Comparison of ENCODE assay signal across 34 mouse cellular contexts in the genomic region with DNA sequence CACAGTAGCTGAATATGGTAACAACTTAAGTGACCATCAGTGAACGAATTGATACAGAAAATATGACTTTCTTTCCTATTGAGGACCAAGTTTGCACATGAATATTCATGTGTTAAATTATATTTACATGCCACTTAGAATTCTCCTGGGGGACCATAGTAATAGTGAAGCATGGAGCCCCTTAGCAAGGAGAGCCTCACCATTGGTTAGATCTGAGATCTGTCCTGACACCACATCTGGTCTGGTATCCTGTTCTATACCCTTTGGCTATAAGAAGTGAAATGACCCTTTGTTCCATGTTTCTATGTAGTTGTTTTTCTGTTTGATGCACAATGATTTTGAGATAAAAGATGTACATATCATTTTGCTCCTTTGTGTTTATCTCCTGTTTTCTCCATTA.
"Had no signal": no experiment of that assay in that cellular context is flagged by ENCODE, and none has a peak within 500 bp of the region (broad histone marks: within the 10 kb centered on the region; RNA-seq: fewer than 3 reads in every experiment).

No protein-coding gene starts in this region.

- H3K4me2 ChIP-seq: heart, embryonic 11.5 days; heart, embryonic 12.5 days; heart, embryonic 13.5 days; heart, embryonic 15.5 days; hindbrain, embryonic 15.5 days; intestine, embryonic 15.5 days; kidney, embryonic 15.5 days had no signal

- H3K36me3 ChIP-seq: heart, embryonic 10.5 days; heart, embryonic 12.5 days; heart, embryonic 13.5 days; heart, embryonic 15.5 days; hindbrain, embryonic 10.5 days; hindbrain, embryonic 15.5 days; intestine, embryonic 15.5 days; kidney, embryonic 15.5 days had no signal

- H3K9ac ChIP-seq: heart, embryonic 12.5 days; heart, embryonic 13.5 days; heart, embryonic 15.5 days; hindbrain, embryonic 15.5 days; intestine, embryonic 15.5 days; kidney, embryonic 15.5 days had no signal

- H3K27ac ChIP-seq: heart, adult 2 months; heart, embryonic 10.5 days; heart, embryonic 13.5 days; heart, embryonic 15.5 days; hindbrain, embryonic 10.5 days; hindbrain, embryonic 15.5 days; hindbrain, postnatal 0 days; intestine, embryonic 15.5 days; kidney, embryonic 15.5 days; kidney, postnatal 0 days; layer of hippocampus, adult 2 months had no signal

- DNase-seq: heart, adult 18-20 months; heart, adult 2 months; heart, postnatal 10 days; heart, postnatal 14 days; heart, postnatal 36 days; heart, postnatal 4 days; kidney, adult 11 months; kidney, adult 18-20 months; kidney, adult 2 months; kidney, adult 8-10 months; kidney, adult 9 months; kidney, postnatal 10 days; kidney, postnatal 14 days; kidney, postnatal 25 days; kidney, postnatal 36 days; kidney, postnatal 4 days; layer of hippocampus, adult 9-11 months; layer of hippocampus, postnatal 36 days had no signal

- H3K4me1 ChIP-seq: heart, embryonic 10.5 days; heart, embryonic 12.5 days; heart, embryonic 13.5 days; heart, embryonic 15.5 days; hindbrain, embryonic 10.5 days; hindbrain, embryonic 15.5 days; intestine, embryonic 15.5 days; kidney, embryonic 15.5 days had no signal

- H3K27me3 ChIP-seq: heart, embryonic 12.5 days; heart, embryonic 13.5 days; heart, embryonic 15.5 days; hindbrain, embryonic 15.5 days; intestine, embryonic 15.5 days; kidney, embryonic 15.5 days had no signal

- H3K9me3 ChIP-seq: heart, embryonic 10.5 days; heart, embryonic 12.5 days; heart, embryonic 13.5 days; heart, embryonic 15.5 days; hindbrain, embryonic 10.5 days; hindbrain, embryonic 15.5 days; intestine, embryonic 15.5 days; kidney, embryonic 15.5 days had no signal

- H3K4me3 ChIP-seq: heart, adult 2 months; heart, embryonic 10.5 days; heart, embryonic 12.5 days; heart, embryonic 13.5 days; heart, embryonic 15.5 days; hindbrain, embryonic 10.5 days; hindbrain, embryonic 15.5 days; intestine, embryonic 15.5 days; kidney, embryonic 15.5 days; layer of hippocampus, adult 2 months had no signal

- ATAC-seq: hindbrain, embryonic 16.5 days; hindbrain, postnatal 0 days; inflammation-experienced regulatory T-cells, adult 6 months; intestine, embryonic 15.5 days; intestine, embryonic 16.5 days; intestine, postnatal 0 days had no signal
